Comparison of ENCODE assay signal across 16 mouse cellular contexts in genomic region chr1:144883633-144884032, GRCm38 (mm10).
DNase-seq lines count a peak whose midpoint lies in the region; ATAC-seq and TF ChIP-seq lines count a peak whose summit lies in the region.
"Had no signal": no experiment of that assay in that cellular context is flagged by ENCODE, and none has a peak within 500 bp of the region (broad histone marks: within the 10 kb centered on the region; RNA-seq: fewer than 3 reads in every experiment).

No protein-coding gene starts in this region.

- no peak overlapping the region for H3K27ac ChIP-seq in forebrain, embryonic 14.5 days (ENCODE audit: low read depth, low read length)
- H3K27ac ChIP-seq in forebrain, embryonic 10.5 days, result no peak overlapping the region
- no peak overlapping the region for H3K27ac ChIP-seq in hindbrain, embryonic 16.5 days (ENCODE audit: low read depth, low read length)
- no peak overlapping the region for H3K27ac ChIP-seq in hindbrain, embryonic 14.5 days
- no peak overlapping the region for H3K27ac ChIP-seq in midbrain, postnatal 0 days (ENCODE audit: low read depth, low read length)
- no peak overlapping the region for H3K27ac ChIP-seq in midbrain, embryonic 11.5 days (ENCODE audit: low read depth, low read length)
- H3K27ac ChIP-seq: embryonic facial prominence, embryonic 10.5 days; heart, embryonic 13.5 days had no signal

- H3K36me3 ChIP-seq in forebrain, embryonic 14.5 days (ENCODE audit: control insufficient read depth, insufficient read depth, low read length), result no peaks in the 10 kb centered on the region
- H3K36me3 ChIP-seq in forebrain, embryonic 10.5 days (replicated peaks), result no peaks in the 10 kb centered on the region
- H3K36me3 ChIP-seq in hindbrain, embryonic 16.5 days (ENCODE audit: control insufficient read depth, insufficient read depth, low read length), result no peaks in the 10 kb centered on the region
- H3K36me3 ChIP-seq in hindbrain, embryonic 14.5 days (replicated peaks; ENCODE audit: control insufficient read depth, insufficient read depth), result no peaks in the 10 kb centered on the region
- H3K36me3 ChIP-seq in midbrain, postnatal 0 days (ENCODE audit: insufficient read depth, low read length), result no peaks in the 10 kb centered on the region
- H3K36me3 ChIP-seq in midbrain, embryonic 11.5 days (ENCODE audit: control insufficient read depth, insufficient read depth, low read length), result no peaks in the 10 kb centered on the region
- H3K36me3 ChIP-seq: embryonic facial prominence, embryonic 10.5 days; heart, embryonic 13.5 days had no signal

- WGBS in forebrain, embryonic 14.5 days, result 84% methylated on average over 2 of the region's 2 CpGs
- 97% methylated on average over 2 of the region's 2 CpGs for WGBS in forebrain, embryonic 10.5 days
- 69% methylated on average over 2 of the region's 2 CpGs for WGBS in hindbrain, embryonic 16.5 days
- WGBS in hindbrain, embryonic 14.5 days, result 87% methylated on average over 2 of the region's 2 CpGs
- 53% methylated on average over 2 of the region's 2 CpGs for WGBS in midbrain, postnatal 0 days
- 85% methylated on average over 2 of the region's 2 CpGs for WGBS in midbrain, embryonic 11.5 days

- TF ChIP-seq CTCF in midbrain, postnatal 0 days (IDR thresholded peaks at IDR 0.05), result no peak

- no peaks in the 10 kb centered on the region for H3K27me3 ChIP-seq in forebrain, embryonic 14.5 days (replicated peaks; ENCODE audit: control insufficient read depth, insufficient read depth, low read length)
- H3K27me3 ChIP-seq in forebrain, embryonic 10.5 days (ENCODE audit: poor library complexity, severe bottlenecking), result no peaks in the 10 kb centered on the region
- H3K27me3 ChIP-seq in hindbrain, embryonic 16.5 days (replicated peaks; ENCODE audit: control insufficient read depth, insufficient read depth, low read length), result no peaks in the 10 kb centered on the region
- H3K27me3 ChIP-seq in hindbrain, embryonic 14.5 days (ENCODE audit: control insufficient read depth, insufficient read depth, low read length), result no peaks in the 10 kb centered on the region
- H3K27me3 ChIP-seq in midbrain, postnatal 0 days (ENCODE audit: insufficient read depth, low read length), result no peaks in the 10 kb centered on the region
- no peaks in the 10 kb centered on the region for H3K27me3 ChIP-seq in midbrain, embryonic 11.5 days (ENCODE audit: control insufficient read depth, insufficient read depth, low read length)
- H3K27me3 ChIP-seq: heart, embryonic 13.5 days had no signal

- no peaks in the 10 kb centered on the region for H3K9me3 ChIP-seq in forebrain, embryonic 14.5 days (replicated peaks; ENCODE audit: control insufficient read depth, low read length)
- no peaks in the 10 kb centered on the region for H3K9me3 ChIP-seq in forebrain, embryonic 10.5 days
- H3K9me3 ChIP-seq in hindbrain, embryonic 16.5 days (ENCODE audit: control insufficient read depth, low read length), result no peaks in the 10 kb centered on the region
- no peaks in the 10 kb centered on the region for H3K9me3 ChIP-seq in hindbrain, embryonic 14.5 days (ENCODE audit: control insufficient read depth, low read length)
- no peaks in the 10 kb centered on the region for H3K9me3 ChIP-seq in midbrain, postnatal 0 days (ENCODE audit: low read length)
- no peaks in the 10 kb centered on the region for H3K9me3 ChIP-seq in midbrain, embryonic 11.5 days (ENCODE audit: control insufficient read depth, low read length)
- H3K9me3 ChIP-seq: embryonic facial prominence, embryonic 10.5 days; heart, embryonic 13.5 days had no signal

- peak; percentile 41 for DNase-seq in forebrain, embryonic 14.5 days (ENCODE audit: low spot score)
- no peak for DNase-seq in forebrain, embryonic 10.5 days (ENCODE audit: extremely low spot score, low spot score)
- DNase-seq in hindbrain, embryonic 14.5 days (ENCODE audit: low spot score), result no peak
- peak; percentile 36 for DNase-seq in midbrain, postnatal 0 days (ENCODE audit: low spot score)
- DNase-seq in midbrain, embryonic 11.5 days (ENCODE audit: low spot score, missing footprints), result no peak
- DNase-seq in thymus, postnatal 0 days (ENCODE audit: low spot score), result no peak
- DNase-seq: adrenal gland, postnatal 10 days; cerebellum, adult 2 months; cerebellum, postnatal 10 days; gastrocnemius, postnatal 36 days; heart, adult 11 months; heart, postnatal 36 days had no signal

- no peak overlapping the region for H3K4me2 ChIP-seq in forebrain, embryonic 14.5 days (ENCODE audit: low read length)
- no peak overlapping the region for H3K4me2 ChIP-seq in hindbrain, embryonic 16.5 days (ENCODE audit: low read length)
- no peak overlapping the region for H3K4me2 ChIP-seq in hindbrain, embryonic 14.5 days (replicated peaks)
- H3K4me2 ChIP-seq in midbrain, postnatal 0 days (ENCODE audit: low read depth, low read length, poor library complexity, severe bottlenecking), result no peak overlapping the region
- no peak overlapping the region for H3K4me2 ChIP-seq in midbrain, embryonic 11.5 days
- H3K4me2 ChIP-seq: heart, embryonic 13.5 days had no signal

- H3K4me3 ChIP-seq in forebrain, embryonic 14.5 days (ENCODE audit: low read depth, low read length), result no peak overlapping the region
- no peak overlapping the region for H3K4me3 ChIP-seq in forebrain, embryonic 10.5 days
- no peak overlapping the region for H3K4me3 ChIP-seq in hindbrain, embryonic 16.5 days (ENCODE audit: low read length)
- H3K4me3 ChIP-seq in hindbrain, embryonic 14.5 days (replicated peaks; ENCODE audit: low read length), result no peak overlapping the region
- no peak overlapping the region for H3K4me3 ChIP-seq in midbrain, postnatal 0 days (ENCODE audit: low read depth, low read length)
- H3K4me3 ChIP-seq in midbrain, embryonic 11.5 days (ENCODE audit: low read depth, low read length), result no peak overlapping the region
- H3K4me3 ChIP-seq: embryonic facial prominence, embryonic 10.5 days; heart, embryonic 13.5 days had no signal

- ATAC-seq in forebrain, embryonic 14.5 days, result no peak; the same call in 1 of the 2 replicates
- peak; percentile 67; the same call in 1 of the 2 replicates for ATAC-seq in hindbrain, embryonic 16.5 days
- no peak for ATAC-seq in hindbrain, embryonic 14.5 days (ENCODE audit: low FRiP score)
- 0 out of 2 replicates have a peak, but pooled peaks have one; percentile 16 for ATAC-seq in midbrain, postnatal 0 days (ENCODE audit: low FRiP score)
- ATAC-seq in midbrain, embryonic 11.5 days (ENCODE audit: low FRiP score), result no peak
- ATAC-seq: intestine, embryonic 16.5 days had no signal

- no peaks in the 10 kb centered on the region for H3K4me1 ChIP-seq in forebrain, embryonic 14.5 days (ENCODE audit: control insufficient read depth, insufficient read depth, low read length)
- H3K4me1 ChIP-seq in forebrain, embryonic 10.5 days, result no peaks in the 10 kb centered on the region
- no peaks in the 10 kb centered on the region for H3K4me1 ChIP-seq in hindbrain, embryonic 16.5 days (ENCODE audit: control insufficient read depth, insufficient read depth, low read depth, low read length)
- H3K4me1 ChIP-seq in hindbrain, embryonic 14.5 days (replicated peaks; ENCODE audit: control insufficient read depth, insufficient read depth, low read length), result no peaks in the 10 kb centered on the region
- no peaks in the 10 kb centered on the region for H3K4me1 ChIP-seq in midbrain, postnatal 0 days (ENCODE audit: insufficient read depth, low read length)
- H3K4me1 ChIP-seq in midbrain, embryonic 11.5 days (ENCODE audit: control insufficient read depth, insufficient read depth, low read length), result no peaks in the 10 kb centered on the region
- H3K4me1 ChIP-seq: embryonic facial prominence, embryonic 10.5 days; heart, embryonic 13.5 days had no signal

- no peak overlapping the region for H3K9ac ChIP-seq in forebrain, embryonic 14.5 days (ENCODE audit: low read length)
- no peak overlapping the region for H3K9ac ChIP-seq in hindbrain, embryonic 16.5 days (ENCODE audit: low read depth, low read length)
- no peak overlapping the region for H3K9ac ChIP-seq in hindbrain, embryonic 14.5 days
- H3K9ac ChIP-seq in midbrain, postnatal 0 days (replicated peaks; ENCODE audit: low read length, poor library complexity, severe bottlenecking), result no peak overlapping the region
- no peak overlapping the region for H3K9ac ChIP-seq in midbrain, embryonic 11.5 days (ENCODE audit: low read length)
- H3K9ac ChIP-seq: heart, embryonic 13.5 days had no signal

Comparison
In these comparisons a context has a peak if more than half of its experiments do, and no peak if none do; other contexts are left out.
1. ATAC-seq: peak in hindbrain, embryonic 16.5 days (single experiment) and midbrain, postnatal 0 days (single experiment); none in forebrain, embryonic 14.5 days (single experiment), hindbrain, embryonic 14.5 days (single experiment) and midbrain, embryonic 11.5 days (single experiment).
2. DNase-seq: peak in forebrain, embryonic 14.5 days (single experiment) and midbrain, postnatal 0 days (single experiment); none in forebrain, embryonic 10.5 days (single experiment), hindbrain, embryonic 14.5 days (single experiment), midbrain, embryonic 11.5 days (single experiment) and thymus, postnatal 0 days (single experiment).